Mouse (Mus musculus) gastrocnemius, adult 8-10 months (tissue): ENCODE results near the gene Nudt9. TPM values are rescaled to one million over a fixed set of nuclear protein-coding genes. Genes with fewer than 3 reads are reported as not detected.

Experiments
- microRNA-seq: library from miRNA; unstranded; fragments of <30 nt; microRNA quantifications from one replicate; pipeline ENCODE4 v1.2.0, GENCODE M21; 2022
- total RNA-seq, 4 experiments: library from RNA; stranded (reverse); gene quantifications; 2 replicates each; pipeline ENCODE4 v1.2.4; 2022

The Nudt9 gene
- total RNA-seq, 4 experiments from 2014 or later = 62.8 to 74.7 (median 69.1) TPM

Small RNA genes within 50 kb of the gene (microRNA-seq; reads per million reads assigned to microRNA genes)
- gene Mir5619 = 2.5 reads per million

Other genes with a start within 250 kb of the Nudt9 start
- gene Klhl8, start 135.0 kb upstream of the Nudt9 start, total RNA-seq = 10 to 100 TPM; 24.2 to 29.4 (median 27.6) TPM
- not detected for gene Hsd17b13, start 68.9 kb upstream of the Nudt9 start, total RNA-seq
- 1 to 10 TPM; 4.8 to 8.4 (median 7.0) TPM for gene Hsd17b11, start 24.4 kb upstream of the Nudt9 start, total RNA-seq
- not detected for gene Gm17660, start 31.3 kb downstream of the Nudt9 start, total RNA-seq
- gene Sparcl1, start 67.4 kb downstream of the Nudt9 start, total RNA-seq = 100 to 1,000 TPM in 2 of 4 experiments, 10 to 100 TPM in 2; 70.3 to 108 (median 94.1) TPM
- not detected for gene Dspp, start 124.4 kb downstream of the Nudt9 start, total RNA-seq
- 1 to 10 TPM in 1 of 4 experiments, under 1 TPM in 3; 0.51 to 1.2 (median 0.68) TPM for gene Dmp1, start 156.3 kb downstream of the Nudt9 start, total RNA-seq